Comparison of ENCODE assay signal across 16 mouse cellular contexts in genomic region chr10:67918194-67918899, GRCm38 (mm10). TPM values are rescaled to one million over a fixed set of nuclear protein-coding genes. Genes with fewer than 3 reads are reported as not detected.
DNase-seq lines count a peak whose midpoint lies in the region; ATAC-seq and TF ChIP-seq lines count a peak whose summit lies in the region.
"Had no signal": no experiment of that assay in that cellular context is flagged by ENCODE, and none has a peak within 500 bp of the region (broad histone marks: within the 10 kb centered on the region; RNA-seq: fewer than 3 reads in every experiment).

No protein-coding gene starts in this region.

- H3K9me3 ChIP-seq in hindbrain, postnatal 0 days (ENCODE audit: low read length), result no peaks in the 10 kb centered on the region
- no peaks in the 10 kb centered on the region for H3K9me3 ChIP-seq in hindbrain, embryonic 14.5 days (ENCODE audit: control insufficient read depth, low read length)
- no peaks in the 10 kb centered on the region for H3K9me3 ChIP-seq in forebrain, postnatal 0 days (ENCODE audit: low read length)
- H3K9me3 ChIP-seq: embryonic facial prominence, embryonic 15.5 days had no signal

- peak; percentile 68 for DNase-seq in hindbrain, postnatal 0 days (ENCODE audit: low spot score)
- DNase-seq in hindbrain, embryonic 14.5 days (ENCODE audit: low spot score), result no peak
- DNase-seq in brain, embryonic 14.5 days (ENCODE audit: low read depth), result peak; percentile 64
- peak; percentile 85 for DNase-seq in forebrain, postnatal 0 days
- DNase-seq in right cerebral cortex, adult 2 months (ENCODE audit: low spot score in 2 of 2), result peak; percentile 61 to 67
- DNase-seq in urinary bladder, postnatal 25 days (ENCODE audit: low spot score), result no peak
- no peak for DNase-seq in kidney, adult 18-20 months
- DNase-seq: adrenal gland, postnatal 25 days; cerebellum, postnatal 25 days; gastrocnemius, adult 2 months; kidney, postnatal 14 days; liver; lung, adult 2 months had no signal

- no peaks in the 10 kb centered on the region for H3K4me1 ChIP-seq in hindbrain, postnatal 0 days (ENCODE audit: insufficient read depth, low read length)
- no peaks in the 10 kb centered on the region for H3K4me1 ChIP-seq in hindbrain, embryonic 14.5 days (replicated peaks; ENCODE audit: control insufficient read depth, insufficient read depth, low read length)
- peaks cover 7% of the 10 kb centered on the region; the same call in 1 of the 2 replicates for H3K4me1 ChIP-seq in forebrain, postnatal 0 days (ENCODE audit: insufficient read depth)
- H3K4me1 ChIP-seq: embryonic facial prominence, embryonic 15.5 days had no signal

- WGBS in hindbrain, postnatal 0 days, result 64% methylated on average over 4 of the region's 4 CpGs
- WGBS in hindbrain, embryonic 14.5 days, result 71% methylated on average over 4 of the region's 4 CpGs
- 57% methylated on average over 4 of the region's 4 CpGs for WGBS in forebrain, postnatal 0 days

- H3K4me2 ChIP-seq in hindbrain, postnatal 0 days (ENCODE audit: low read depth, low read length), result no peak overlapping the region
- H3K4me2 ChIP-seq in hindbrain, embryonic 14.5 days (replicated peaks), result no peak overlapping the region
- no peak overlapping the region for H3K4me2 ChIP-seq in forebrain, postnatal 0 days (ENCODE audit: low read depth)
- H3K4me2 ChIP-seq: embryonic facial prominence, embryonic 15.5 days had no signal

- ATAC-seq in hindbrain, postnatal 0 days, result peak; percentile 53
- ATAC-seq in hindbrain, embryonic 14.5 days (ENCODE audit: low FRiP score), result no peak
- ATAC-seq in forebrain, postnatal 0 days, result peak; percentile 94
- ATAC-seq: intestine, postnatal 0 days had no signal

- no peak overlapping the region for H3K4me3 ChIP-seq in hindbrain, postnatal 0 days (ENCODE audit: low read length)
- no peak overlapping the region for H3K4me3 ChIP-seq in hindbrain, embryonic 14.5 days (replicated peaks; ENCODE audit: low read length)
- H3K4me3 ChIP-seq in forebrain, postnatal 0 days (ENCODE audit: low read depth, low read length), result no peak overlapping the region
- H3K4me3 ChIP-seq: embryonic facial prominence, embryonic 15.5 days; gastrocnemius, adult 2 months had no signal

- H3K27me3 ChIP-seq in hindbrain, postnatal 0 days (ENCODE audit: insufficient read depth, low read length), result no peaks in the 10 kb centered on the region
- no peaks in the 10 kb centered on the region for H3K27me3 ChIP-seq in hindbrain, embryonic 14.5 days (ENCODE audit: control insufficient read depth, insufficient read depth, low read length)
- no peaks in the 10 kb centered on the region for H3K27me3 ChIP-seq in forebrain, postnatal 0 days (ENCODE audit: insufficient read depth, low read length)
- H3K27me3 ChIP-seq: embryonic facial prominence, embryonic 15.5 days had no signal

- no peak overlapping the region for H3K27ac ChIP-seq in hindbrain, postnatal 0 days
- no peak overlapping the region for H3K27ac ChIP-seq in hindbrain, embryonic 14.5 days
- H3K27ac ChIP-seq in forebrain, postnatal 0 days (ENCODE audit: low read depth, low read length), result peak overlapping the region; percentile 86
- H3K27ac ChIP-seq: embryonic facial prominence, embryonic 15.5 days; gastrocnemius, adult 2 months had no signal

- no peak for TF ChIP-seq POLR2A in brain, embryonic 14.5 days (IDR thresholded peaks at IDR 0.05; ENCODE audit: borderline replicate concordance, extremely low read depth, insufficient read depth, insufficient read length, poor library complexity, severe bottlenecking)

- H3K9ac ChIP-seq in hindbrain, postnatal 0 days (replicated peaks; ENCODE audit: low read length), result no peak overlapping the region
- H3K9ac ChIP-seq in hindbrain, embryonic 14.5 days, result no peak overlapping the region
- H3K9ac ChIP-seq in forebrain, postnatal 0 days, result no peak overlapping the region
- H3K9ac ChIP-seq: embryonic facial prominence, embryonic 15.5 days had no signal

- no peaks in the 10 kb centered on the region for H3K36me3 ChIP-seq in hindbrain, postnatal 0 days (ENCODE audit: insufficient read depth, low read length)
- no peaks in the 10 kb centered on the region for H3K36me3 ChIP-seq in hindbrain, embryonic 14.5 days (replicated peaks; ENCODE audit: control insufficient read depth, insufficient read depth)
- H3K36me3 ChIP-seq in forebrain, postnatal 0 days (ENCODE audit: insufficient read depth), result no peaks in the 10 kb centered on the region
- H3K36me3 ChIP-seq: embryonic facial prominence, embryonic 15.5 days had no signal

- TF ChIP-seq CTCF in hindbrain, postnatal 0 days (IDR thresholded peaks at IDR 0.05; ENCODE audit: low read depth), result no peak
- TF ChIP-seq CTCF in brain, embryonic 14.5 days (IDR thresholded peaks at IDR 0.05; ENCODE audit: borderline replicate concordance, extremely low read depth, insufficient read depth, insufficient read length), result no peak
- no peak for TF ChIP-seq CTCF in forebrain, postnatal 0 days (IDR thresholded peaks at IDR 0.05; ENCODE audit: low read depth)

RNA-seq across cellular contexts. Expression of gene Zfp365, which starts 5.9 kb away (rescaled TPM):
- 14.3 and 16.6 TPM in 2 replicates for total RNA-seq in hindbrain, postnatal 0 days (2014; rRNA removed)
- 7.9 and 8.8 TPM in 2 replicates for polyA plus RNA-seq in hindbrain, postnatal 0 days (2015; fragmentation: Nextera tagmentation; extraction: Ambion mirVana)
- 4.3 and 5.2 TPM in 2 replicates for polyA plus RNA-seq in hindbrain, embryonic 14.5 days (2014; fragmentation: Nextera tagmentation; extraction: Ambion mirVana)
- 2.4 and 3.6 TPM in 2 replicates for polyA plus RNA-seq in brain, embryonic 14.5 days (2012; rRNA removed)
- 21.8 and 24.9 TPM in 2 replicates for total RNA-seq in forebrain, postnatal 0 days (2014; rRNA removed)
- 3.6 and 8.4 TPM in 2 replicates for polyA plus RNA-seq in forebrain, postnatal 0 days (2015; fragmentation: Nextera tagmentation; extraction: Ambion mirVana)
- total RNA-seq: MEL had no signal

Comparison
In these comparisons a context has a peak if more than half of its experiments do, and no peak if none do; other contexts are left out.
1. DNase-seq: peak in hindbrain, postnatal 0 days (single experiment), brain, embryonic 14.5 days (single experiment), forebrain, postnatal 0 days (single experiment) and right cerebral cortex, adult 2 months (2 of 2); none in hindbrain, embryonic 14.5 days (single experiment), urinary bladder, postnatal 25 days (single experiment) and kidney, adult 18-20 months (single experiment).